Mouse (Mus musculus) ovary, adult 10 weeks (tissue): ENCODE results near the gene Gm29133. TPM values are rescaled to one million over a fixed set of nuclear protein-coding genes. Genes with fewer than 3 reads are reported as not detected.

Experiments used
- polyA plus RNA-seq: library from polyadenylated mRNA; stranded (reverse); fragments of 350-450 nt; fragmentation: Illumina TruSeq; extraction: RNeasy Lipid Tissue Mini Kit (QIAGEN cat#74804); gene quantifications from one replicate; pipeline ENCODE4 v1.2.3, GENCODE M21; 2014

The Gm29133 gene
- not detected for polyA plus RNA-seq

DNA sequence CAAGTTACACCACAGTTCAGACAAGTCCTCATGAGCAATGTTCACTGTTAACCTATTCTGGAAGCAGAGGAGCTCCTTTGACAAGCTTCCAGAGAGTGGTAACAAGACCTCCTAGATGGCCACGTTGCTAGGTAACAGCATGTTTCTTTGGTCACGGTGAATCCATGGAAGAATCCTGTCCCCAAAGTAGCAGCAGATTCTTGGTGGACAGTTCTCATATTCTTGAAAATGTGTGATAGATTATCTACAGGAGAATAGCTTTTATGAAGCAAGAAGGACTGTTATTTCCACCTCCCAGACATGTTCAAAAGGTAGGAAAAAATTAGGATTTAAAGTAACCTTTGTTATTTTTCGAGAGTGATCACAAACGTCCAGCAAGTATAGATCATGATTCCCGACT is at the start of gene Gm29133:
TSS of gene Gm29133 (plus strand) at position 301 of the 400 bp plus-strand sequence.

Other genes with a start within 250 kb of the Gm29133 start
- 219 TPM for gene Pdcd10, start 191.3 kb upstream of the Gm29133 start, polyA plus RNA-seq
- 13.9 TPM for gene Serpini1, start 190.7 kb upstream of the Gm29133 start, polyA plus RNA-seq
- 179 TPM for gene Golim4, start 208.8 kb downstream of the Gm29133 start, polyA plus RNA-seq